Mouse (Mus musculus): ENCODE results near the gene Olfr481.

DNA sequence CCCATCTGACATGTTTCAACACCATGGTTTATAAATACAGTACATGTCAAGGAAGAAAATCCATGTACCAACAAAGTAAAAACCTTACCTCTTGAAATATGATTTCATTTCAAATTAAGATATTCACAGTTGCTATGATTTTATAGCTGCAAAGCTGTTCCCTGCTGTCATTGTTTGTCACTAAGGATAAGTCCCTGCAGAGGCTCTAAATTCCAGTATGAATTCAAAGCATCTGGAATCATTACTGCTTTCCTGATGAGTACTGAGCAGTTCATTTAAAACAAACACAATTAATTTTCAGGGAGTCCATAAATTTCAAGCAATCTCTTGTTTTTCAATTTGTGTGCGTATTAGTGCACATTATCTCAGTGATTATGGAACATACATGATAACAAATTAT lies 17.8 kb downstream of the Olfr481 start, which contains the start of gene Olfr482:
- TF ChIP-seq CTCF (IDR thresholded peaks at IDR 0.05; ENCODE audit: control insufficient read depth, insufficient read depth, insufficient replicate concordance, low read depth, low read length), result no peak
- TF ChIP-seq POLR2A (IDR thresholded peaks at IDR 0.05; ENCODE audit: control insufficient read depth, low read depth, low read length), result no peak

All from testis, adult 2 months (tissue).